Comparison of ENCODE assay signal across 14 mouse cellular contexts in the genomic region with DNA sequence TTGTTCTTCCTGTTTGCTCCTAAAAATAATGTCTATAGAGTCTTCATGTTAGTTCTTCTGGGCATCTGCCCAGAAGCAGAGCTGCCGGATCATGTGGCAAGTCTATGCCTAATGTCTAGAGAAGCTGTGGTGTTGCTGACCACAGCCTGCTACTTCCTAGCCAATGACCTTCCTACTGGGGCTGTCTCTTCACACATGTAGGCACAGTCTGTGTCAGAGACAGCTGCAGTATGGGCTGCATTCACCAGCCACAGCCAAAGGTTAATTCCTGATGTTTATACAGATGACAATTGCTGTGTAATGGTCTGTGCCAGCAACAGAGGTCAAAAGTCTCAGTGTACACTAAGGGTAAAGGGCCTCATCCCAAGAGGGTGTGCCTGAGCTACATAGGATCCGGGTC. TPM values are rescaled to one million over a fixed set of nuclear protein-coding genes. Genes with fewer than 3 reads are reported as not detected.
DNase-seq lines count a peak whose midpoint lies in the region; ATAC-seq and TF ChIP-seq lines count a peak whose summit lies in the region.
"Had no signal": no experiment of that assay in that cellular context is flagged by ENCODE, and none has a peak within 500 bp of the region (broad histone marks: within the 10 kb centered on the region; RNA-seq: fewer than 3 reads in every experiment).

No protein-coding gene starts in this region.

- H3K36me3 ChIP-seq in liver, embryonic 12.5 days = no peaks in the 10 kb centered on the region
- H3K36me3 ChIP-seq in kidney, embryonic 15.5 days = no peaks in the 10 kb centered on the region
- no peaks in the 10 kb centered on the region for H3K36me3 ChIP-seq in myocyte (ENCODE audit: control insufficient read depth, insufficient read depth)
- H3K36me3 ChIP-seq: hindbrain, embryonic 12.5 days; limb, embryonic 12.5 days; neural tube, embryonic 13.5 days had no signal

- peaks cover 9% of the 10 kb centered on the region for H3K27me3 ChIP-seq in liver, embryonic 12.5 days (replicated peaks)
- peaks cover 13% of the 10 kb centered on the region for H3K27me3 ChIP-seq in kidney, embryonic 15.5 days
- H3K27me3 ChIP-seq in myocyte (ENCODE audit: control insufficient read depth, insufficient read depth, insufficient read length) = no peaks in the 10 kb centered on the region

- no peak for TF ChIP-seq CTCF in bone marrow macrophage, adult 2 months (IDR thresholded peaks at IDR 0.05; ENCODE audit: low read depth, low read length)
- no peak for TF ChIP-seq CTCF in gastrocnemius, adult 2 months (IDR thresholded peaks at IDR 0.05)

- DNase-seq in liver = no peak
- no peak for DNase-seq in gastrocnemius, adult 2 months
- no peak for DNase-seq in spleen, postnatal 4 days (ENCODE audit: low spot score in 2 of 2)
- DNase-seq: adrenal gland, postnatal 10 days; cerebellum, adult 9-11 months had no signal

- H3K4me3 ChIP-seq in liver, embryonic 12.5 days = no peak overlapping the region
- H3K4me3 ChIP-seq in bone marrow macrophage, adult 2 months (ENCODE audit: insufficient read depth, low read length) = no peak overlapping the region
- H3K4me3 ChIP-seq in kidney, embryonic 15.5 days (replicated peaks) = no peak overlapping the region
- H3K4me3 ChIP-seq in myocyte = no peak overlapping the region
- H3K4me3 ChIP-seq in gastrocnemius, adult 2 months = no peak overlapping the region
- H3K4me3 ChIP-seq: hindbrain, embryonic 12.5 days; left cerebral cortex, adult 2 months; limb, embryonic 12.5 days; neural tube, embryonic 13.5 days had no signal

- no peak overlapping the region for H3K4me2 ChIP-seq in liver, embryonic 12.5 days
- no peak overlapping the region for H3K4me2 ChIP-seq in kidney, embryonic 15.5 days
- H3K4me2 ChIP-seq in myocyte (ENCODE audit: low read depth) = peak overlapping the region; percentile 25
- H3K4me2 ChIP-seq: hindbrain, embryonic 12.5 days; limb, embryonic 12.5 days; neural tube, embryonic 13.5 days had no signal

- intact Hi-C loops in gastrocnemius, adult 2 months (cut with DNase I) = no loop called here

- H3K9me3 ChIP-seq in liver, embryonic 12.5 days (replicated peaks) = no peaks in the 10 kb centered on the region
- H3K9me3 ChIP-seq in kidney, embryonic 15.5 days (replicated peaks) = no peaks in the 10 kb centered on the region
- H3K9me3 ChIP-seq: hindbrain, embryonic 12.5 days; limb, embryonic 12.5 days; neural tube, embryonic 13.5 days had no signal

- TF ChIP-seq POLR2A in bone marrow macrophage, adult 2 months (IDR thresholded peaks at IDR 0.05; ENCODE audit: borderline replicate concordance, low read depth, low read length) = no peak
- TF ChIP-seq POLR2A in myocyte (IDR thresholded peaks at IDR 0.05; ENCODE audit: insufficient read length, low read depth) = no peak

- H3K4me1 ChIP-seq in liver, embryonic 12.5 days = 0 out of 2 replicates have a peak, but pooled peaks cover 6% of the 10 kb centered on the region
- peaks cover 23% of the 10 kb centered on the region for H3K4me1 ChIP-seq in bone marrow macrophage, adult 2 months (ENCODE audit: control insufficient read depth, insufficient read depth, low read length)
- 0 out of 2 replicates have a peak, but pooled peaks cover 9% of the 10 kb centered on the region for H3K4me1 ChIP-seq in kidney, embryonic 15.5 days
- H3K4me1 ChIP-seq: hindbrain, embryonic 12.5 days; limb, embryonic 12.5 days; neural tube, embryonic 13.5 days had no signal

- 57% methylated on average over 2 of the region's 2 CpGs for WGBS in liver, embryonic 12.5 days (ENCODE audit: insufficient replicate concordance)
- WGBS in kidney, embryonic 15.5 days = 40% methylated on average over 2 of the region's 2 CpGs

- no peak overlapping the region for H3K27ac ChIP-seq in liver, embryonic 12.5 days
- H3K27ac ChIP-seq in bone marrow macrophage, adult 2 months (ENCODE audit: insufficient read depth, low read depth, low read length) = peak overlapping the region; percentile 59; the same call in 1 of the 2 replicates
- no peak overlapping the region for H3K27ac ChIP-seq in kidney, embryonic 15.5 days
- no peak overlapping the region for H3K27ac ChIP-seq in gastrocnemius, adult 2 months
- H3K27ac ChIP-seq: hindbrain, embryonic 12.5 days; left cerebral cortex, adult 2 months; limb, embryonic 12.5 days; neural tube, embryonic 13.5 days had no signal

- no peak overlapping the region for H3ac ChIP-seq in myocyte (ENCODE audit: control insufficient read depth, insufficient read length)

- H3K79me2 ChIP-seq in myocyte (ENCODE audit: control insufficient read depth, insufficient read depth) = no peaks in the 10 kb centered on the region

- H3K9ac ChIP-seq in liver, embryonic 12.5 days = no peak overlapping the region
- H3K9ac ChIP-seq in kidney, embryonic 15.5 days = no peak overlapping the region
- H3K9ac ChIP-seq: hindbrain, embryonic 12.5 days; limb, embryonic 12.5 days; neural tube, embryonic 13.5 days had no signal

- peak; percentile 30; the same call in 1 of the 2 replicates for ATAC-seq in liver, embryonic 12.5 days
- ATAC-seq in kidney, embryonic 15.5 days (replicated peaks; ENCODE audit: low FRiP score) = peak; percentile 40; the same call in 1 of the 2 replicates
- ATAC-seq: midbrain, embryonic 16.5 days had no signal

TF ChIP-seq in myocyte, 11 proteins besides CTCF, POLR2A, EP300 and RAD21:
- TF ChIP-seq MYOG (IDR thresholded peaks at IDR 0.05; ENCODE audit: control insufficient read depth in 1 of 3, insufficient read depth in 1 of 3, insufficient read length in 2 of 3, low read depth in 2 of 3) (peak; percentile 25 to 81 (median 62)), USF1 (IDR thresholded peaks at IDR 0.05; ENCODE audit: low read depth) (peak; percentile 48), E2F4 (IDR thresholded peaks at IDR 0.05; ENCODE audit: insufficient read depth) (no peak), MYOD1 (IDR thresholded peaks at IDR 0.05; ENCODE audit: control insufficient read depth in 1 of 3, insufficient read length in 2 of 3, low read depth in 2 of 3) (peak in 2 of 3 experiments; percentile 90 to 94), TCF3 (IDR thresholded peaks at IDR 0.05; ENCODE audit: insufficient read length, low read depth) (peak; percentile 13), CEBPB (IDR thresholded peaks at IDR 0.05; ENCODE audit: insufficient read depth, poor library complexity, severe bottlenecking) (no peak), TCF12 (IDR thresholded peaks at IDR 0.05; ENCODE audit: insufficient read depth, poor library complexity, severe bottlenecking) (peak; percentile 55), SRF (IDR thresholded peaks at IDR 0.05; ENCODE audit: control insufficient read depth, insufficient read length, low read depth) (no peak)

RNA-seq across cellular contexts. Expression of a gene that starts 7.1 kb away (rescaled TPM):
- polyA plus RNA-seq in liver, embryonic 12.5 days (2016; fragmentation: Nextera tagmentation; extraction: Ambion mirVana) = 2.4 and 2.5 TPM in 2 replicates
- polyA plus RNA-seq in bone marrow macrophage, adult 2 months (2012; ENCODE audit: insufficient read depth, insufficient read length, missing spikeins) = not detected in 2 replicates
- 9.0 and 9.5 TPM in 2 replicates for polyA plus RNA-seq in kidney, embryonic 15.5 days (2015; fragmentation: Nextera tagmentation; extraction: Ambion mirVana)
- not detected for polyA plus RNA-seq in myocyte (2012; fragmentation: generic; extraction: Trizol)
- not detected for total RNA-seq in gastrocnemius, adult 2 months (2021)
